Mouse (Mus musculus): Measurements from ENCODE around the gene Wwox. TPM values are rescaled to one million over a fixed set of nuclear protein-coding genes. Genes with fewer than 3 reads are reported as not detected.

Wwox gene
- polyA plus RNA-seq, 1 experiment from 2014 or later, result 11.6 TPM

DNA sequence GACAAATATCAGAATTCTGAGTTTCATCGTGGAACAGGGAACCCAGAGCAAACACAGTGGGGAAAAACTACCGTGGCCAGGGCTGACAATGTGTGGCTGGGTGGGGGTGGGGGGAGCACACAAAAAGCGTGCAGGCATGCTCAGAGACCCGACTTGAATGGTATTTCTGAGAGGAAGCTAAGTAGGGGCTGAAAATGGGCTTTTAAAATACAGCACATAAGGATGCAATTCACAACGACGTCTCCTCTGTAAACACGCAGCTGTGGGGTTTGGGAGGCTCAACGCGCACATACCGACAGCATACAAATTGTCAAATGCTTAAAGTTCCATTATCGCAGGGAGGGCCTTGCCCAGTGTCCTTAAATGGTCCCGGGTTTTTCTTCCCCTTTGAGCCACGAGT lies 783.1 kb downstream of the Wwox start:
- Histone ChIP-seq H3K27ac (ENCODE audit: low read length) (no peak overlapping the region), H3K4me2 (replicated peaks; ENCODE audit: low read depth, low read length) (no peak overlapping the region), H3K36me3 (ENCODE audit: insufficient read depth, low read length) (no peaks in the 10 kb centered on the region), H3K9ac (replicated peaks; ENCODE audit: low read depth) (no peak overlapping the region), H3K27me3 (replicated peaks; ENCODE audit: insufficient read depth, low read length) (no peaks in the 10 kb centered on the region), H3K4me1 (ENCODE audit: insufficient read depth, low read depth, low read length) (no peaks in the 10 kb centered on the region), H3K4me3 (ENCODE audit: low read depth, low read length) (no peak overlapping the region), H3K9me3 (ENCODE audit: low read length) (no peaks in the 10 kb centered on the region)
- no peak for ATAC-seq
- TF ChIP-seq CTCF (IDR thresholded peaks at IDR 0.05), result no peak
- TF ChIP-seq EP300 (IDR thresholded peaks at IDR 0.05), result no peak
- DNase-seq (ENCODE audit: low spot score), result no peak
- WGBS, result 44% methylated on average over 13 of the region's 13 CpGs

DNA sequence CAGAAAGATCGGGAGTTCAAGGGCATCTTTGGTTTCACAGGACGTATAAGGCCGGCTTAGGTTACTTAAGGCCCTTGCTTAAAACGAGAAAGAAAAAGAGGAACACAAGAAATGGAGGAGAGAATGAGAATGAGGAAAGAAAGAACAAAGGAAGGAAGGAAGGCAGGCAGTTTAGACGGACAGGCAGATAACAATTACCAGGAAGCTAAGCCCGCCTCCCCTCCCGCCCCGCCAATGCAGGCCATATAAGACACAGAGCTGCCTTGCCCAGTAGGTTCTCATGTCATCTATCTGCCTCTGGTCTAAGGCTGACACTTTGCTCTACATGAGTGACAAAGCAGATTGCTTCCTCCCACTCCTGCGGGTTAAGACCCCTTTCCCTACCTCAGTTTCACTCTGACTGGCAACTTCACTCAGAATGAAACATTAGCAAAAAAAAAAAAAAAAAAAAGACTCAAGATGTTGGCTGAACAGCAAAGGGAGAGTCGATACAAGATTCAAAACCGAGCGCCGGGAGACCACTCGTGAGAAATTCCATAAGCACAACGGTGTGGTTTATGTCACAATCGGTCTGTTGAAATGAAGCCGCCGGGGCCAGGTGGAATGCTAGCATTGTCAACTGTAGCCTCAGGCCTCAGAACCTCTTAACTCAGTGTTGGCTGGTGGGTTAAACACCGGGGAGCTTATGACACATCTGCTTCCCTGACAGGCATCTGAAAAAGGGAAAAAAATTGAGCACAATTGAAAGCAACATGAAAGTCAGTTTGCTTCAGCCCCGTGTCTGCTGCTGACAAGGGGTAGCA lies 787.5 kb downstream of the Wwox start:
- H3K27ac ChIP-seq (ENCODE audit: low read length), result no peak overlapping the region
- no peaks in the 10 kb centered on the region for H3K9me3 ChIP-seq (ENCODE audit: low read length)
- DNase-seq (ENCODE audit: low spot score) (peak; percentile 58), ATAC-seq (peak; percentile 56)
- H3K27me3 ChIP-seq (replicated peaks; ENCODE audit: insufficient read depth, low read length), result no peaks in the 10 kb centered on the region
- H3K4me1 ChIP-seq (ENCODE audit: insufficient read depth, low read depth, low read length), result no peaks in the 10 kb centered on the region
- no peak for TF ChIP-seq EP300 (IDR thresholded peaks at IDR 0.05)
- TF ChIP-seq CTCF (IDR thresholded peaks at IDR 0.05), result no peak
- H3K36me3 ChIP-seq (ENCODE audit: insufficient read depth, low read length), result no peaks in the 10 kb centered on the region
- H3K4me2 ChIP-seq (replicated peaks; ENCODE audit: low read depth, low read length), result no peak overlapping the region
- H3K4me3 ChIP-seq (ENCODE audit: low read depth, low read length), result no peak overlapping the region
- 50% methylated on average over 20 of the region's 20 CpGs for WGBS
- H3K9ac ChIP-seq (replicated peaks; ENCODE audit: low read depth), result no peak overlapping the region

DNA sequence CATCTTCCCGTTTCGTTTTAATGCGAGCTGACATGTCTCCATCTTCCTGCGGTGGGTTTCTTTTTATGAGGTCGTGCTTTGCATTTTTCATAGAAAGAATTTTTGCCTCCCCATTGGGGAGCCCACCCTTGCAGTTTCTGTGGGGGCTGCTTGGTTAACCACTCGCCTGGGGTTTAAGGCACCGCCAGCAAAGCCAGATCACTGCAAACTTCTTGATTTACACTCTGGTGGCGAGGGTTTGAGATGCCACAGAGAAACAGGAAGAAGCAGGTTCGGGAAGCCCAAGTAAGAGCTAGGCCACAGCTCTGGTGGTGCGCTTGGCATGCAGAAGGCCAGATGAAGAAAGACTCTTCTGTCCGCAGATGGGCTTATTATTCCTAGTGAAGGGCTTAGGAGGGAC lies 789.4 kb downstream of the Wwox start:
- Histone ChIP-seq H3K9ac (replicated peaks; ENCODE audit: low read depth) (no peak overlapping the region), H3K4me3 (ENCODE audit: low read depth, low read length) (no peak overlapping the region), H3K4me1 (ENCODE audit: insufficient read depth, low read depth, low read length) (no peaks in the 10 kb centered on the region), H3K27me3 (replicated peaks; ENCODE audit: insufficient read depth, low read length) (no peaks in the 10 kb centered on the region), H3K27ac (ENCODE audit: low read length) (no peak overlapping the region), H3K36me3 (ENCODE audit: insufficient read depth, low read length) (no peaks in the 10 kb centered on the region), H3K4me2 (replicated peaks; ENCODE audit: low read depth, low read length) (no peak overlapping the region), H3K9me3 (ENCODE audit: low read length) (no peaks in the 10 kb centered on the region)
- WGBS, result 86% methylated on average over 11 of the region's 11 CpGs
- DNase-seq (ENCODE audit: low spot score), result no peak
- TF ChIP-seq CTCF (IDR thresholded peaks at IDR 0.05) (no peak), EP300 (IDR thresholded peaks at IDR 0.05) (no peak)
- ATAC-seq, result no peak

DNA sequence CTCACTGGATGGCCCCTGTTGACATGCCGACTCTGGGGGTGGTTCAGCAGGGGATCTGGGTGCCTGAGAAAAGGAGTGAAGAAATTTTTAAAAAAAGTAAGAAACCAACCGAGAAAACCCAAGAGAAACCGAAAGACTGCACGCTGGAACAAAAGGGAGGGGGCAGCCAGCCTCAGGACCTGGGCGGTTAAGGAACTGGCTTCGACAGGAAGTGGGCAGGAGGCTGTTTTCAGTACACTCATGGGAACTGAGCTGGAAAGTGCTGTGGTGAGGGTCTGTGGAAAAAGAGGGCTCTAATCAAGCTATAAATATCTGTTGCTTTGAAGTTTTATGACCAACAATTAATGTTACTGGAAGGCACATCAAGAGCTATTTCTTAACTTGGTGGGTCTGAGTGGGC lies 794.6 kb downstream of the Wwox start:
- Histone ChIP-seq H3K27me3 (replicated peaks; ENCODE audit: insufficient read depth, low read length) (no peaks in the 10 kb centered on the region), H3K4me1 (ENCODE audit: insufficient read depth, low read depth, low read length) (no peaks in the 10 kb centered on the region), H3K9ac (replicated peaks; ENCODE audit: low read depth) (no peak overlapping the region), H3K4me3 (ENCODE audit: low read depth, low read length) (no peak overlapping the region), H3K9me3 (ENCODE audit: low read length) (no peaks in the 10 kb centered on the region), H3K36me3 (ENCODE audit: insufficient read depth, low read length) (no peaks in the 10 kb centered on the region), H3K4me2 (replicated peaks; ENCODE audit: low read depth, low read length) (no peak overlapping the region), H3K27ac (ENCODE audit: low read length) (no peak overlapping the region)
- 69% methylated on average over 6 of the region's 6 CpGs for WGBS
- TF ChIP-seq EP300 (IDR thresholded peaks at IDR 0.05), result no peak
- TF ChIP-seq CTCF (IDR thresholded peaks at IDR 0.05), result no peak
- ATAC-seq (no peak), DNase-seq (ENCODE audit: low spot score) (no peak)

DNA sequence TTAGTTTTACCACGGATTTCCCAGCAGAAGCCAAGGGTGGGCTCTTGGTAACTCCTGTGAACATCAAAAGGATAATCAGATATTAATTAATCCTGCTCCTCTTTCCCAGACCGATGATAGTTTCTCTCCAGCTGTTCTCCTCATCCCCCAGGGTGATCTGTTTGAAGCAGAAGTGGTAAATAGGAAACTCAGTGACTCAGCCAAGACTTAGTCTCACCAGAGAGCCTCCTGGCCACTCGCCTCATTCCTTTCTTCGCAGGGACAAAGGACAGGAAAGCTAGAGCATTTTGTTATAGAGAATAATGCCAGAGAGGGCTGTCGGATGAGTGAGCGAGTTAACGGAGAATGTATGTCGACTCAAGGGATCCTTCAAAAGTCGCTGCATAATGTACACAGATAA lies 798.1 kb downstream of the Wwox start:
- H3K4me1 ChIP-seq (ENCODE audit: insufficient read depth, low read depth, low read length), result no peaks in the 10 kb centered on the region
- WGBS, result 48% methylated on average over 9 of the region's 9 CpGs
- DNase-seq (ENCODE audit: low spot score) (no peak), ATAC-seq (no peak)
- H3K4me3 ChIP-seq (ENCODE audit: low read depth, low read length), result no peak overlapping the region
- H3K27ac ChIP-seq (ENCODE audit: low read length), result no peak overlapping the region
- H3K9me3 ChIP-seq (ENCODE audit: low read length), result no peaks in the 10 kb centered on the region
- H3K27me3 ChIP-seq (replicated peaks; ENCODE audit: insufficient read depth, low read length), result no peaks in the 10 kb centered on the region
- H3K9ac ChIP-seq (replicated peaks; ENCODE audit: low read depth), result no peak overlapping the region
- no peak overlapping the region for H3K4me2 ChIP-seq (replicated peaks; ENCODE audit: low read depth, low read length)
- no peaks in the 10 kb centered on the region for H3K36me3 ChIP-seq (ENCODE audit: insufficient read depth, low read length)
- no peak for TF ChIP-seq EP300 (IDR thresholded peaks at IDR 0.05)
- TF ChIP-seq CTCF (IDR thresholded peaks at IDR 0.05), result no peak

DNA sequence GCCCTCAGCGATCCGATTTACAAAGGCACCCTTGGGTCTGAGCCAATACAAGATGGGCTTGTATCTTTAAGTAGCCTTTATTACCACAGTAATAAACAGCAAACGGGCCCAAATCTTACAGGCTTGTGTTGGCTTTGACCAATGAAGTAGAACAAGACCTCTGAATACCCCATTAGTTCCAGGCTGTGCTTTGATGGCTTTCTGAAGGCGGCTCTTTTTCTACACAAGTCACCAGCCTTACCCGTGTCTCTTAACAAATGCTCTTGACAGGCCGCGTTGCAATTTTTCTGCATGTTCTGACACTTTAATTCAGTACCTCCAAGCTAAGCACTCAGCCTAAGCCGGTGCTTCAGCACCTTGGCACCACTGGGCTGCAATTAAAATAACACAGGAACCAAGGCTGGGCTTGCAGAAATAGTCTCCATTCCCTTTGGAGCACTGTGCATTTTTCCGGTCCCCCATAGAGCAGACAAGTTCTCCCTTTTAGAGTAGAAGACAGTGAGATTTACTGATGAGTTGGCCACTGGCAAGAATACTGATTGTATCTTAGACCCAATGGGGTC lies 804.1 kb downstream of the Wwox start:
- Histone ChIP-seq H3K27ac (ENCODE audit: low read length) (no peak overlapping the region), H3K36me3 (ENCODE audit: insufficient read depth, low read length) (no peaks in the 10 kb centered on the region), H3K4me2 (replicated peaks; ENCODE audit: low read depth, low read length) (no peak overlapping the region), H3K9me3 (ENCODE audit: low read length) (no peaks in the 10 kb centered on the region), H3K27me3 (replicated peaks; ENCODE audit: insufficient read depth, low read length) (no peaks in the 10 kb centered on the region), H3K4me3 (ENCODE audit: low read depth, low read length) (no peak overlapping the region), H3K4me1 (ENCODE audit: insufficient read depth, low read depth, low read length) (no peaks in the 10 kb centered on the region), H3K9ac (replicated peaks; ENCODE audit: low read depth) (no peak overlapping the region)
- 87% methylated on average over 9 of the region's 9 CpGs for WGBS
- DNase-seq (ENCODE audit: low spot score) (no peak), ATAC-seq (no peak)
- no peak for TF ChIP-seq CTCF (IDR thresholded peaks at IDR 0.05)
- no peak for TF ChIP-seq EP300 (IDR thresholded peaks at IDR 0.05)

Data from lung, postnatal 0 days (tissue).